Mouse (Mus musculus): ENCODE results near the gene Gtf2h4. TPM values are rescaled to one million over a fixed set of nuclear protein-coding genes. Genes with fewer than 3 reads are reported as not detected.

Gene Gtf2h4
- polyA plus RNA-seq, 1 experiment, result 17.2 TPM

GRCm38 (mm10) chr17:35708611-35709010, 35.1 kb upstream of the Gtf2h4 start:
- no peaks in the 10 kb centered on the region for H3K36me3 ChIP-seq (ENCODE audit: control insufficient read depth, insufficient read depth, low read length)
- H3K27ac ChIP-seq (ENCODE audit: insufficient read depth, low read depth, low read length), result no peak overlapping the region; the same call in 1 of the 2 replicates
- H3K4me1 ChIP-seq (ENCODE audit: control insufficient read depth, insufficient read depth, insufficient read length, low read length), result peaks cover 10% of the 10 kb centered on the region
- 37% methylated on average over 2 of the region's 2 CpGs for WGBS
- TF ChIP-seq CTCF (IDR thresholded peaks at IDR 0.05; ENCODE audit: extremely low read depth, insufficient read length, insufficient replicate concordance, low read depth, low read length), result no peak
- TF ChIP-seq POLR2A (IDR thresholded peaks at IDR 0.05; ENCODE audit: low read depth, low read length), result no peak
- H3K4me3 ChIP-seq (ENCODE audit: low read depth, low read length), result no peak overlapping the region
- no peaks in the 10 kb centered on the region for H3K27me3 ChIP-seq (ENCODE audit: control insufficient read depth, insufficient read depth, low read length)

- Histone ChIP-seq H3K27ac (ENCODE audit: insufficient read depth, low read depth, low read length) (peak overlapping the region; percentile 27; the same call in 1 of the 2 replicates), H3K36me3 (ENCODE audit: control insufficient read depth, insufficient read depth, low read length) (no peaks in the 10 kb centered on the region), H3K4me1 (ENCODE audit: control insufficient read depth, insufficient read depth, insufficient read length, low read length) (peaks cover 10% of the 10 kb centered on the region), H3K4me3 (ENCODE audit: low read depth, low read length) (no peak overlapping the region), H3K27me3 (ENCODE audit: control insufficient read depth, insufficient read depth, low read length) (no peaks in the 10 kb centered on the region)
- TF ChIP-seq POLR2A (IDR thresholded peaks at IDR 0.05; ENCODE audit: low read depth, low read length), result no peak
- no peak for TF ChIP-seq CTCF (IDR thresholded peaks at IDR 0.05; ENCODE audit: extremely low read depth, insufficient read length, insufficient replicate concordance, low read depth, low read length)
- 19% methylated on average over 7 of the region's 7 CpGs for WGBS
Observed at GRCm38 (mm10) chr17:35707929-35708328, 34.4 kb upstream of the Gtf2h4 start.

GRCm38 (mm10) chr17:35705836-35706235, 32.3 kb upstream of the Gtf2h4 start:
- 25% methylated on average over 4 of the region's 4 CpGs for WGBS
- Histone ChIP-seq H3K36me3 (ENCODE audit: control insufficient read depth, insufficient read depth, low read length) (no peaks in the 10 kb centered on the region), H3K4me1 (ENCODE audit: control insufficient read depth, insufficient read depth, insufficient read length, low read length) (peaks cover 10% of the 10 kb centered on the region), H3K27ac (ENCODE audit: insufficient read depth, low read depth, low read length) (no peak overlapping the region), H3K27me3 (ENCODE audit: control insufficient read depth, insufficient read depth, low read length) (no peaks in the 10 kb centered on the region), H3K4me3 (ENCODE audit: low read depth, low read length) (no peak overlapping the region)
- TF ChIP-seq CTCF (IDR thresholded peaks at IDR 0.05; ENCODE audit: extremely low read depth, insufficient read length, insufficient replicate concordance, low read depth, low read length), result peak; percentile 74; the same call in 1 of the 2 replicates
- no peak for TF ChIP-seq POLR2A (IDR thresholded peaks at IDR 0.05; ENCODE audit: low read depth, low read length)

- Histone ChIP-seq H3K4me1 (ENCODE audit: control insufficient read depth, insufficient read depth, insufficient read length, low read length) (peaks cover 11% of the 10 kb centered on the region), H3K36me3 (ENCODE audit: control insufficient read depth, insufficient read depth, low read length) (no peaks in the 10 kb centered on the region), H3K4me3 (ENCODE audit: low read depth, low read length) (peak within 1 kb of the TSS; percentile 17), H3K27ac (ENCODE audit: insufficient read depth, low read depth, low read length) (peak within 1 kb of the TSS; percentile 57), H3K27me3 (ENCODE audit: control insufficient read depth, insufficient read depth, low read length) (no peaks in the 10 kb centered on the region)
- WGBS, result 4% methylated on average over 19 of the region's 19 CpGs
- TF ChIP-seq CTCF (IDR thresholded peaks at IDR 0.05; ENCODE audit: extremely low read depth, insufficient read length, insufficient replicate concordance, low read depth, low read length) (no peak; the same call in 1 of the 2 replicates), POLR2A (IDR thresholded peaks at IDR 0.05; ENCODE audit: low read depth, low read length) (peak; percentile 81; the same call in 1 of the 2 replicates)
Observed at GRCm38 (mm10) chr17:35704621-35705464, 31.3 kb upstream of the Gtf2h4 start, which contains the start of gene Ddr1. Gene Ddr1 (minus strand): TSS chr17:35704621.

- 13% methylated on average over 14 of the region's 14 CpGs for WGBS
- no peaks in the 10 kb centered on the region for H3K36me3 ChIP-seq (ENCODE audit: control insufficient read depth, insufficient read depth, low read length)
- H3K4me3 ChIP-seq (ENCODE audit: low read depth, low read length), result peak overlapping the region; percentile 11
- TF ChIP-seq POLR2A (IDR thresholded peaks at IDR 0.05; ENCODE audit: low read depth, low read length), result no peak
- TF ChIP-seq CTCF (IDR thresholded peaks at IDR 0.05; ENCODE audit: extremely low read depth, insufficient read length, insufficient replicate concordance, low read depth, low read length), result no peak
- peaks cover 17% of the 10 kb centered on the region for H3K4me1 ChIP-seq (ENCODE audit: control insufficient read depth, insufficient read depth, insufficient read length, low read length)
- H3K27me3 ChIP-seq (ENCODE audit: control insufficient read depth, insufficient read depth, low read length), result no peaks in the 10 kb centered on the region
- no peak overlapping the region for H3K27ac ChIP-seq (ENCODE audit: insufficient read depth, low read depth, low read length)
Observed at GRCm38 (mm10) chr17:35703751-35704271, 30.3 kb upstream of the Gtf2h4 start.

- no peak for TF ChIP-seq POLR2A (IDR thresholded peaks at IDR 0.05; ENCODE audit: low read depth, low read length)
- TF ChIP-seq CTCF (IDR thresholded peaks at IDR 0.05; ENCODE audit: extremely low read depth, insufficient read length, insufficient replicate concordance, low read depth, low read length), result no peak
- Histone ChIP-seq H3K4me3 (ENCODE audit: low read depth, low read length) (no peak overlapping the region), H3K36me3 (ENCODE audit: control insufficient read depth, insufficient read depth, low read length) (no peaks in the 10 kb centered on the region), H3K27me3 (ENCODE audit: control insufficient read depth, insufficient read depth, low read length) (no peaks in the 10 kb centered on the region), H3K27ac (ENCODE audit: insufficient read depth, low read depth, low read length) (no peak overlapping the region), H3K4me1 (ENCODE audit: control insufficient read depth, insufficient read depth, insufficient read length, low read length) (peaks cover 21% of the 10 kb centered on the region)
- 63% methylated on average over 2 of the region's 2 CpGs for WGBS
Observed at GRCm38 (mm10) chr17:35703065-35703464, 29.5 kb upstream of the Gtf2h4 start.

GRCm38 (mm10) chr17:35702605-35703004, 29.1 kb upstream of the Gtf2h4 start:
- Histone ChIP-seq H3K27me3 (ENCODE audit: control insufficient read depth, insufficient read depth, low read length) (no peaks in the 10 kb centered on the region), H3K36me3 (ENCODE audit: control insufficient read depth, insufficient read depth, low read length) (no peaks in the 10 kb centered on the region), H3K4me1 (ENCODE audit: control insufficient read depth, insufficient read depth, insufficient read length, low read length) (peaks cover 24% of the 10 kb centered on the region), H3K27ac (ENCODE audit: insufficient read depth, low read depth, low read length) (peak overlapping the region; percentile 8; the same call in 1 of the 2 replicates), H3K4me3 (ENCODE audit: low read depth, low read length) (no peak overlapping the region)
- TF ChIP-seq POLR2A (IDR thresholded peaks at IDR 0.05; ENCODE audit: low read depth, low read length) (no peak), CTCF (IDR thresholded peaks at IDR 0.05; ENCODE audit: extremely low read depth, insufficient read length, insufficient replicate concordance, low read depth, low read length) (no peak)
- WGBS, result 61% methylated on average over 4 of the region's 4 CpGs
